In genomic region chr8:35278946-35279345, GRCm38 (mm10) we compare ENCODE assay signal across 16 mouse cellular contexts.
"Had no signal": no experiment of that assay in that cellular context is flagged by ENCODE, and none has a peak within 500 bp of the region (broad histone marks: within the 10 kb centered on the region; RNA-seq: fewer than 3 reads in every experiment).

No protein-coding gene starts in this region.

- H3K4me2 ChIP-seq: neural tube, embryonic 13.5 days; neural tube, embryonic 15.5 days; stomach, embryonic 15.5 days had no signal

- H3K27ac ChIP-seq: neural tube, embryonic 13.5 days; neural tube, embryonic 15.5 days; stomach, embryonic 15.5 days; stomach, postnatal 0 days had no signal

- H3K9me3 ChIP-seq: neural tube, embryonic 13.5 days; neural tube, embryonic 15.5 days; stomach, embryonic 15.5 days had no signal

- H3K4me3 ChIP-seq: neural tube, embryonic 13.5 days; neural tube, embryonic 15.5 days; stomach, embryonic 15.5 days had no signal

- H3K27me3 ChIP-seq: neural tube, embryonic 13.5 days; neural tube, embryonic 15.5 days; stomach, embryonic 15.5 days had no signal

- DNase-seq: retina, postnatal 1 day; right cerebral cortex, adult 18-20 months; right cerebral cortex, postnatal 14 days; right cerebral cortex, postnatal 25 days; right cerebral cortex, postnatal 4 days; spleen, adult 18-20 months; thymus, adult 18-20 months; thymus, adult 2 months; thymus, postnatal 14 days; thymus, postnatal 25 days; thymus, postnatal 36 days; thymus, postnatal 4 days had no signal

- H3K36me3 ChIP-seq: neural tube, embryonic 13.5 days; neural tube, embryonic 15.5 days; stomach, embryonic 15.5 days had no signal

- H3K4me1 ChIP-seq: neural tube, embryonic 13.5 days; stomach, embryonic 15.5 days had no signal

- H3K9ac ChIP-seq: neural tube, embryonic 13.5 days; neural tube, embryonic 15.5 days; stomach, embryonic 15.5 days had no signal
